Mouse (Mus musculus) heart, adult 2 months (tissue): ENCODE measurements around the gene Nrp1.

ENCODE experiments used
- CTCF ChIP-seq: fragments of 200-600 bp; IDR thresholded peaks from 2 replicates; pipeline ENCODE4 v1.8.1; 2022; ENCODE audit warnings: antibody characterized with exemption, mild to moderate bottlenecking, moderate library complexity
- EP300 ChIP-seq: fragments of 200-500 bp; IDR thresholded peaks from 2 replicates; pipeline ENCODE4 v1.6.1; 2011; ENCODE audit warnings: low read depth, low read length, control low read depth; ENCODE audit not compliant: insufficient read depth

GRCm38 (mm10) chr8:128549738-128550137, 191.3 kb downstream of the Nrp1 start:
- TF ChIP-seq CTCF (no peak), EP300 (no peak)
